Mouse (Mus musculus) heart, embryonic 12.5 days (tissue): Measurements from ENCODE around the gene Tstd2. TPM values are rescaled to one million over a fixed set of nuclear protein-coding genes. Genes with fewer than 3 reads are reported as not detected.

ENCODE experiments used
- ATAC-seq: fragments of 200-750 bp; cut with Nextera tagmentation; 2 replicates; pipeline ENCODE4 v1.8.0; 2017; ENCODE audit warnings: moderate TSS enrichment, moderate library complexity; ENCODE audit not compliant: insufficient number of reproducible peaks, low FRiP score
- H3K27ac ChIP-seq: fragments of 300-500 bp; sonication (generic); 2 replicates; pipeline ENCODE4 v1.5.1; 2016; ENCODE audit warnings: mild to moderate bottlenecking, moderate library complexity; ENCODE audit not compliant: poor library complexity, severe bottlenecking
- H3K27me3 ChIP-seq: fragments of 300-500 bp; sonication (generic); replicated peaks from 2 replicates; pipeline ENCODE4 v1.6.1; 2016; ENCODE audit warnings: mild to moderate bottlenecking, moderate library complexity
- H3K36me3 ChIP-seq: fragments of 300-500 bp; sonication (generic); 2 replicates; pipeline ENCODE4 v1.6.1; 2016; ENCODE audit warnings: mild to moderate bottlenecking, moderate library complexity
- H3K4me1 ChIP-seq: fragments of 300-500 bp; sonication (generic); replicated peaks from 2 replicates; pipeline ENCODE4 v1.6.1; 2016; ENCODE audit warnings: mild to moderate bottlenecking
- H3K4me2 ChIP-seq: fragments of 300-500 bp; sonication (generic); 2 replicates; pipeline ENCODE4 v1.6.1; 2016; ENCODE audit warnings: mild to moderate bottlenecking, moderate library complexity
- H3K4me3 ChIP-seq: fragments of 300-500 bp; sonication (generic); 2 replicates; pipeline ENCODE4 v1.5.1; 2016; ENCODE audit warnings: mild to moderate bottlenecking
- H3K9ac ChIP-seq: fragments of 300-500 bp; sonication (generic); 2 replicates; pipeline ENCODE4 v1.6.1; 2016; ENCODE audit warnings: mild to moderate bottlenecking, moderate library complexity
- H3K9me3 ChIP-seq: fragments of 300-500 bp; sonication (generic); replicated peaks from 2 replicates; pipeline ENCODE4 v1.6.1; 2016; ENCODE audit warnings: mild to moderate bottlenecking, moderate library complexity
- WGBS: fragments of 180-500 bp; shearing (Covaris S2); methylation state at CpG from one replicate; pipeline ENCODE4 v1.1.7; 2016; 5-methylcytosine and 5-hydroxymethylcytosine counted together
- polyA plus RNA-seq: library from polyadenylated mRNA; unstranded; fragments of >200 nt; fragmentation: Nextera tagmentation; extraction: Ambion mirVana; gene quantifications from 2 replicates; pipeline ENCODE4 v1.2.1, GENCODE M21; 2016

Tstd2 gene
- polyA plus RNA-seq, 1 experiment from 2014 or later: 34.9 TPM

- H3K4me2 ChIP-seq: no peak overlapping the region
- H3K9ac ChIP-seq: no peak overlapping the region
- H3K4me3 ChIP-seq: no peak overlapping the region
- ATAC-seq: no peak
- H3K27me3 ChIP-seq: no peaks in the 10 kb centered on the region
- no peaks in the 10 kb centered on the region for H3K4me1 ChIP-seq
- no peaks in the 10 kb centered on the region for H3K9me3 ChIP-seq
- H3K36me3 ChIP-seq: peaks cover 81% of the 10 kb centered on the region
- no peak overlapping the region for H3K27ac ChIP-seq
- WGBS: 86% methylated on average over 2 of the region's 2 CpGs
Measured at GRCm38 (mm10) chr4:46164027-46164426, 25.5 kb upstream of the Tstd2 start.

- ATAC-seq: no peak
- H3K4me2 ChIP-seq: no peak overlapping the region
- 89% methylated on average over 12 of the region's 12 CpGs for WGBS
- H3K27ac ChIP-seq: no peak overlapping the region
- H3K9ac ChIP-seq: no peak overlapping the region
- no peaks in the 10 kb centered on the region for H3K4me1 ChIP-seq
- H3K36me3 ChIP-seq: peaks cover 73% of the 10 kb centered on the region
- H3K4me3 ChIP-seq: no peak overlapping the region
- no peaks in the 10 kb centered on the region for H3K27me3 ChIP-seq
- H3K9me3 ChIP-seq: no peaks in the 10 kb centered on the region
Measured at GRCm38 (mm10) chr4:46151903-46152544, 13.5 kb upstream of the Tstd2 start.

GRCm38 (mm10) chr4:46146881-46147280 lies 8.4 kb upstream of the Tstd2 start:
- no peak for ATAC-seq
- H3K4me2 ChIP-seq: no peak overlapping the region
- H3K36me3 ChIP-seq: peaks cover 41% of the 10 kb centered on the region
- 88% methylated on average over 1 of the region's 1 CpGs for whole genome bisulfite sequencing
- no peaks in the 10 kb centered on the region for H3K27me3 ChIP-seq
- no peak overlapping the region for H3K27ac ChIP-seq
- no peak overlapping the region for H3K9ac ChIP-seq
- no peak overlapping the region for H3K4me3 ChIP-seq
- H3K9me3 ChIP-seq: no peaks in the 10 kb centered on the region
- H3K4me1 ChIP-seq: no peaks in the 10 kb centered on the region

GRCm38 (mm10) chr4:46144323-46144722 lies 5.8 kb upstream of the Tstd2 start:
- ATAC-seq: no peak
- Histone ChIP-seq H3K9me3 (no peaks in the 10 kb centered on the region), H3K4me3 (no peak overlapping the region), H3K4me2 (no peak overlapping the region), H3K4me1 (peaks cover 10% of the 10 kb centered on the region), H3K36me3 (peaks cover 24% of the 10 kb centered on the region), H3K27me3 (no peaks in the 10 kb centered on the region), H3K27ac (no peak overlapping the region), H3K9ac (no peak overlapping the region)
- 71% methylated on average over 3 of the region's 3 CpGs for WGBS

GRCm38 (mm10) chr4:46137629-46138286 lies 736 bp downstream of the Tstd2 start:
- H3K36me3 ChIP-seq: peaks cover 23% of the 10 kb centered on the region
- peaks cover 22% of the 10 kb centered on the region for H3K4me1 ChIP-seq
- 6% methylated on average over 17 of the region's 17 CpGs for WGBS
- H3K9me3 ChIP-seq: no peaks in the 10 kb centered on the region
- ATAC-seq: peak; percentile 62
- H3K9ac ChIP-seq: peak overlapping the region; percentile 97
- H3K4me2 ChIP-seq: peak overlapping the region; percentile 95
- H3K27me3 ChIP-seq: no peaks in the 10 kb centered on the region
- H3K27ac ChIP-seq: peak overlapping the region; percentile 100
- H3K4me3 ChIP-seq: peak overlapping the region; percentile 98

GRCm38 (mm10) chr4:46131791-46132190 lies 6.7 kb downstream of the Tstd2 start:
- ATAC-seq: no peak
- peaks cover 6% of the 10 kb centered on the region for H3K4me1 ChIP-seq
- WGBS: 86% methylated on average over 6 of the region's 6 CpGs
- H3K9ac ChIP-seq: no peak overlapping the region
- H3K27ac ChIP-seq: no peak overlapping the region
- H3K27me3 ChIP-seq: no peaks in the 10 kb centered on the region
- H3K9me3 ChIP-seq: no peaks in the 10 kb centered on the region
- no peak overlapping the region for H3K4me2 ChIP-seq
- peaks cover 71% of the 10 kb centered on the region for H3K36me3 ChIP-seq
- no peak overlapping the region for H3K4me3 ChIP-seq

- ATAC-seq: no peak
- H3K27me3 ChIP-seq: no peaks in the 10 kb centered on the region
- H3K9me3 ChIP-seq: no peaks in the 10 kb centered on the region
- WGBS: 79% methylated on average over 3 of the region's 3 CpGs
- no peak overlapping the region for H3K4me2 ChIP-seq
- H3K4me3 ChIP-seq: no peak overlapping the region
- no peaks in the 10 kb centered on the region for H3K4me1 ChIP-seq
- no peak overlapping the region for H3K27ac ChIP-seq
- no peak overlapping the region for H3K9ac ChIP-seq
- peaks cover 79% of the 10 kb centered on the region for H3K36me3 ChIP-seq
Measured at GRCm38 (mm10) chr4:46130221-46130620, 8.3 kb downstream of the Tstd2 start.

GRCm38 (mm10) chr4:46129311-46130004 lies 9.0 kb downstream of the Tstd2 start:
- no peak overlapping the region for H3K4me2 ChIP-seq
- no peak overlapping the region for H3K9ac ChIP-seq
- no peaks in the 10 kb centered on the region for H3K4me1 ChIP-seq
- no peaks in the 10 kb centered on the region for H3K9me3 ChIP-seq
- H3K27ac ChIP-seq: no peak overlapping the region
- H3K4me3 ChIP-seq: no peak overlapping the region
- no peaks in the 10 kb centered on the region for H3K27me3 ChIP-seq
- no peak for ATAC-seq
- 86% methylated on average over 8 of the region's 8 CpGs for WGBS
- peaks cover 80% of the 10 kb centered on the region for H3K36me3 ChIP-seq

- Histone ChIP-seq H3K9me3 (no peaks in the 10 kb centered on the region), H3K4me2 (no peak overlapping the region), H3K4me3 (no peak overlapping the region), H3K27ac (no peak overlapping the region), H3K4me1 (no peaks in the 10 kb centered on the region), H3K27me3 (no peaks in the 10 kb centered on the region), H3K36me3 (peaks cover 82% of the 10 kb centered on the region), H3K9ac (no peak overlapping the region)
- no peak; the same call in 1 of the 2 replicates for ATAC-seq
- 35% methylated on average over 2 of the region's 2 CpGs for WGBS
Measured at GRCm38 (mm10) chr4:46126541-46126940, 12.0 kb downstream of the Tstd2 start.

GRCm38 (mm10) chr4:46123358-46123757 lies 15.1 kb downstream of the Tstd2 start:
- Histone ChIP-seq H3K36me3 (peaks cover 82% of the 10 kb centered on the region), H3K4me1 (no peaks in the 10 kb centered on the region), H3K4me2 (no peak overlapping the region), H3K27ac (no peak overlapping the region), H3K9me3 (no peaks in the 10 kb centered on the region), H3K27me3 (no peaks in the 10 kb centered on the region), H3K9ac (no peak overlapping the region), H3K4me3 (no peak overlapping the region)
- 93% methylated on average over 6 of the region's 6 CpGs for WGBS
- no peak for ATAC-seq

- Histone ChIP-seq H3K4me2 (no peak overlapping the region), H3K4me1 (peaks cover 7% of the 10 kb centered on the region; the same call in 1 of the 2 replicates), H3K9ac (no peak overlapping the region), H3K4me3 (no peak overlapping the region), H3K9me3 (no peaks in the 10 kb centered on the region), H3K27me3 (no peaks in the 10 kb centered on the region), H3K27ac (no peak overlapping the region), H3K36me3 (peaks cover 92% of the 10 kb centered on the region)
- 78% methylated on average over 3 of the region's 3 CpGs for WGBS
- no peak for ATAC-seq
Measured at GRCm38 (mm10) chr4:46120767-46121166, 17.7 kb downstream of the Tstd2 start.
